Mouse (Mus musculus) gastrocnemius, adult 8-10 months (tissue): ENCODE measurements at regions not wholly inside any gene's neighbourhood (a gene's known extent, or its start where the extent isn't known, plus 50 kb on each side); places are given as distances from the start of the nearest gene placed in this dataset.

Experiments
- DNase-seq, 2 experiments: peaks; one replicate each; pipeline ENCODE4 v3.0.0; 2022; ENCODE audit warnings: low spot score in 2 of 2

DNA sequence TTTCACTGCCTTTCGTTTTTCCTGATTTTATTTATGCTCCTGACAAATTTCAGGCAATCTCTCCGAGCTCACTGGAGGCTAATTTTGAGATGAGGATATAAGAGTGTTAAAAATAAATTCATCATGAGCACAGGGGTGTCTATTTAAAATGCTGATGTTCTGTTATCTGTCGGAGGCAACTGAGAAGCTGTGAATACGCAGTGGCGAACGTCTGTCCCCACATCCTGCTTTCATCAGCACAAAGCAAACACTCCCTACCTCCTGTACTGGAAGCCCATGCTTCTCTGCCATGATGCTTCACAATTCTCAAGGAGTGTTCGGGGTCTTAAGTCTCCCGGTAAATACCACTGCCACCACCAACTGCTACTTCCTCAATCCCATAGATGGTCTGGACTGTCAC is 526.9 kb downstream of the Pdcd6ip start:
- DNase-seq = no peak

- no peak for DNase-seq
Measured at GRCm38 (mm10) chr9:113177918-113178235, 530.2 kb downstream of the Pdcd6ip start.

DNA sequence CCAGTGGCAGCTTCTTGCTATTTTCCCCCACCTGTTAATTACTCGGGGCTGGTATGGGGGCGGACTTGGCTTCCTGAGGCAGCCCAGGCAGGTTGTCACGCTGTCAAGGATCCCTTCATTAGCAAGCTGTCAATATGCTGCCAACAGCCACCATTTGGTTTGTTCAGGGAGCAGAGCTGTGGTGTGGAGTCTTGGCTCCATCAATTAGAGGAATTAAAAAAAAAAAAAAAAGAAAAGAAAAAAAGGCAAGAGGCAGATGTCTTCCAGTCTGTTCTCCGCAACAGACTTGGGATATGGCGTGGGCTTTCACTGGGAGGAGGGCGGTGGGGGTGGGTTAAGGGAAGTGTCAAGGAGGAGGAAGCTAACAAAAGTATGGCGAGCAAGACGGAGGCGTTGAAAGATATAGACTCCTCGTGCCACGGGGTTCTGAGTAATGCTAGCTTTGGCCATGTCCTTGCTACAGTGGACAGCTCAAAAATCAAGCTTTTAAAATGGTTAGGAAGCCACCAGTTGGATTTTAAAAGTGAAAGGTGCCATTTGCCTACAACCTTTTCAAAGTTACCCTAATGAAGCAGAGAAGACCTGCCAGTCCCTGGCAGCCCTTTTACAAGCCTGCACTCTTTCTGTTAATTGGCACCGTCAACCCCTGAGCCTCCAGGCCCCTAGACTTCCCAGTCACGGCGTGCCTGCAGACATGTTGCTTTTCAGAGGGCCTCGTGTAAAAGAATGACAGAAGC is 530.7 kb downstream of the Pdcd6ip start:
- DNase-seq = no peak

GRCm38 (mm10) chr9:113171767-113172405 is 536.2 kb downstream of the Pdcd6ip start:
- no peak for DNase-seq

DNA sequence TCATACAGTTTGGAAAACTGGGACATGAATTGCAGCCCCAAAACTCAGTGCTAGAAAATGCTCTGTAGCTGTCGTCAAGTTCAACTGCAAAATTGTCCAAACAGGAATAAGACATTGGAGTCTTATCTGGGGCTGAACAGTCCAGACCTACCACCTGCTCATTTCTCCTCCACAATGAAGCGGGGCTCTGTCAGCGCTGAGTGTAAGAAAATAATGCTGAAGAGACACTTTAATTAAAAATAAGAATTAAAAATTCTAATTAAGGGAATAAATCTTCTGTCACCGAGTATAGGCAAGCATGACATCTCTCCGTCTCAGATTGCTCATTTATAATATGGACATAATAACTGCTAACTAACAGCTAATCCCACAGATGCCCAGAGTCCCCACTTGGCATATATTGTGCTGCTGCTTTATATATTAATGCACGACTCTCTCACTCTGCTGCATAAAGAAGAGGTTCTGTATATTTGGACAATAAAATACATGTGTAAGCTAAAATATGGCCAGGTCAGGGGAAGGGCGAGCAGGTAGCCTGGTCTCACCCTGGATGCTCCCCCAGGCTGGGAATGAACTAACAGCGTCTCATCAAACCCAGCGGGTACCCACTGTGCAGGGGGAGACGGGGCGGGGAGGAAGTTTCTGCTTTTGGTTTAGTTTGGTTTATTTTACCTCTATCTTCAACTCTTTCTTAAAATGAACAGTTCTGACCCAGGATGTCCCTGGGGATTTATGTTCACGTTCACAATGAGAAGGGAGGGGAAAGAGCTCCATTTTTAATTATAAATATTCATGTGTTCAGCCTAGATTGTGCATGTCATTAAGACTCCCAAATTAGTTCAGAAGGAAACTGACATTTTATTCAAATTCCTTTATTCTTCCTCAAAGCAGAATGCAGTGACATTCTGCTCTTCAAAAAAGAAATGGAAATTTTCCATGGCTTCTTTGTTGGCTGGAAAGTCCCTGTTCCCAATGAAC is 544.9 kb downstream of the Pdcd6ip start:
- no peak for DNase-seq

DNA sequence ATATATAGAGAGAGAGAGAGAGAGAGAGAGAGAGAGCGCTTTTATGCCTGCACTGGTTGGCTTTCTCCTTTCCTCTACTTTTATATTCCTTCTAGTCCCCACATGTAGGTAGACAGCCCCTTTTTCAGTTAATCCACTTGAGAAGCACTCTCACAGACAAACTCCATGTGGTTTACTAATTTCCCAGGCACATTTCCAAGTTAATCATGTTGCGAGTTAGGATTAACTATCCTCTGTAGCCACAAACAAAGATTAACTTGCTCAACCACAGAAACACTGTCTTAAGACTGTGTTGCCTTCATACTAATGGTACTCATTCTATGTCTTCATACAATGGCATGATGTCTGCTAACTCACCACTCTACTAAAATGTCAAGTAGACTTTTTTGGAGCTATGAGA is 548.0 kb downstream of the Pdcd6ip start:
- no peak for DNase-seq

GRCm38 (mm10) chr9:113158080-113158479 is 550.0 kb downstream of the Pdcd6ip start:
- no peak for DNase-seq

- no peak for DNase-seq
Measured at GRCm38 (mm10) chr9:113157474-113158076, 550.5 kb downstream of the Pdcd6ip start.

DNA sequence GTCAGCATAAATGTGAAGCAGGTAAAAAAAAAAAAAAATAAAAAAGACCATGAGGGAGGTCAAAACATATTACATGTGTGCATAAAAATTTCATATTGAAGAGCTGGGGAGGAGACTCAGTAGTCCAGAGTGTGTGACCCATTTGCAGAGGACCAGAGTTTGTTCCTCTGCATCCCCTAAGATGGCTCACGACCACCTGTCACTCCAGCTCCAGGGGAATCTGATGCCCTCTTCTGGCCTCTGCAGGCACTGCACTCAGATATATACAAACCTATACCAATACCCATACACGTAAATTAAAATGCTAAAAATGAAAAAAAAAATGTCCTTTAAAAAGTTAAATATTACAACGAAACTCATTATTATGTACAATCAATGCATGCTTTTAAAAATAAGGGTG is 551.4 kb downstream of the Pdcd6ip start:
- DNase-seq = no peak

DNA sequence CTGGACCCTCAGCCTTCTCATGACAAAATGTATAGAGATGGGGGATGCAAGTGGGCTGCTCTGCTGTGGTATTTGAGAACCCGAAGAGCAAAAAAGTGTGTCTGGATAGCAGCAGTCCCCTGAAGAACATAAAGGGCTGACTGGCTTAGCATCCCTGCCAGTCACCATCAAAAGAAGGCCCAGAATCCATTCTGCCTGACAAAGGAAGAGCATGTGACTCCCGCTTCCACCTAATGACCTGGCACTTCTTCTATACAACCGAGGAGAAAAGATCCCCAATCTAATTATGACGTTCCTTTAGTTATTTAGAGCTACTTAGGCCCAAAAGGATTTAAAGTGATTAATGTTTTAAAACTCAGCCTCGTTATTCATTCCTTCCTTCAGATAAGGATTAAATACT is 559.0 kb downstream of the Pdcd6ip start:
- DNase-seq = no peak

DNA sequence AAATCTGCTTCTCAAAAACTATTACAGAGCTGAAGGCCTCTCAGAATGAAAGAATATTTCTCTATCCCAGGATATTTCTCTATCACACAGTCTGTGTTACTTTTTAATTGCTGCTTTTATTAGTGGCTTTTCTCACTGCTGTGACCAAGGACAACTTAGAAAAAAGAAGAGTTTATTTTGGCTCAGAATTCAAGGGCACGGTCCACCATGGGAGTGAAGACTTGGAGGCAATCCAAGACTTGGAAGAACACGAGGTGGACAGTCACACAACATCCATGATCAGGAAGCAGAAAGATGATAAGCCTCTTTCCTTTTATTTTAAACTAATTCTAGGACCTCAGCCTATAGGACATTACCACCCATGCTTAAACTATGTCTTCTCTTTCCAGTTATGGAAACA is 561.5 kb downstream of the Pdcd6ip start:
- no peak for DNase-seq

DNA sequence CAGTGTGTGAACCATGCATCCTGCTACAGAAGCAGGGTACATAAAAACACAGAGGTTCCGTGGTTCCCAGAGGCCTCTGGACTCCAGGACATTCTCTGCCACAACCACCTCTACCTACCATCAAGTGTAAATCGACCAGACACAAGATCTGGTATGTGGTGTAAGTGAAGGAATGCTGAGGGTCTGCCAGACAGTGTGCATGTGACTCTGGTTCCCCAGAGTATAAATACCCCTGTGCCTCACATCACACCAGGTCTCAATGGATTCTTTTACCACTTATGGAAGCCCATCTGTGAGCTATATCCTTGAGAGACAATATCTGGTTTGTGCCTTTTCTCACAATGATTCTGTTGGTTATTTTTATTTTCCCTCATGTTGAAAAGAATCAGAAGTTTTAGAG is 563.0 kb downstream of the Pdcd6ip start:
- DNase-seq = no peak

- no peak for DNase-seq
Measured at GRCm38 (mm10) chr9:113134611-113135010, 573.4 kb downstream of the Pdcd6ip start.

- no peak for DNase-seq
Measured at GRCm38 (mm10) chr9:113123004-113123692, 584.9 kb downstream of the Pdcd6ip start.

DNA sequence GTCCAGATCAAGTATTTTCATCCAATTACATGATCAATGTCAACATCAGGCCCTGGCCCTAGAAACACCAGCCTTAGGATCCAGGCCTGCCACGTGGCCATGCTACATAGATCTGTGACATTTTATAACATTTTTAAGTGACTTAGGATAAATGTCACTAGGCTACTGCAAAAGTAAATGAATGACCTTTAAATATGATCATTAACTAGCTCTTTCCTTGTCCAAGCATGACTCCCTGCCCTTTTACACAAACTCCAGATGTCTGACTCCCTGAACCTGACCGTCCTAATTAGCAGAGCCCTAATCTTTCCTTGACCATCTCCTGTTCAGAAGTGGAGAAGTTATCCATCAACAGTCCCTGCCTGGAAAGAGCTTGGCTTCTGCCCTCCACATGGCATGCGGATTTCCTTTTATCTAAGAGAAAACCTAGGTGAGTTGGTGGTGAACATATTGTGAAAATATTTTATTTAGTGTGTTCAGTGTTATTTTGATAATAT is 585.8 kb downstream of the Pdcd6ip start:
- no peak for DNase-seq

DNA sequence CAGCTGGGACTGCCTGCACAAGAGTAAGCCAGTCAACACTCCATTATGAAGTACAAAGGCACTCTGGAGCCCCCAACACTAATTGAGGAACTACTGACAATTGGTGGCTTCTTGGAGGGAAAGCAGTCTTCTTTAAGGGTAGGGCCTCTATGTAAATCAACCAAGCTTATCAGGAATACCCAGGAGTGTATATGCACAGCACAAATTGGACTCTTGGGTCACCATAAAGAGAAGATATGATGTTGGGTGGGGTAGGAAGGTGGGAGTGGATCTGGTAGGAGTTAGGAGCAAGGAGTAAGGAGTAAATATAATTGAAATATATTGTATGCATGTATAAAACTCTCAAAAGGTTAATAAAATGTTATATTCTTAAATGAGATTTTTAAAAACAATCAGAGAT is 587.7 kb downstream of the Pdcd6ip start:
- no peak for DNase-seq

- DNase-seq = no peak
Measured at GRCm38 (mm10) chr9:113119721-113120120, 588.3 kb downstream of the Pdcd6ip start.

GRCm38 (mm10) chr9:113115576-113115975 is 592.5 kb downstream of the Pdcd6ip start:
- no peak for DNase-seq

DNA sequence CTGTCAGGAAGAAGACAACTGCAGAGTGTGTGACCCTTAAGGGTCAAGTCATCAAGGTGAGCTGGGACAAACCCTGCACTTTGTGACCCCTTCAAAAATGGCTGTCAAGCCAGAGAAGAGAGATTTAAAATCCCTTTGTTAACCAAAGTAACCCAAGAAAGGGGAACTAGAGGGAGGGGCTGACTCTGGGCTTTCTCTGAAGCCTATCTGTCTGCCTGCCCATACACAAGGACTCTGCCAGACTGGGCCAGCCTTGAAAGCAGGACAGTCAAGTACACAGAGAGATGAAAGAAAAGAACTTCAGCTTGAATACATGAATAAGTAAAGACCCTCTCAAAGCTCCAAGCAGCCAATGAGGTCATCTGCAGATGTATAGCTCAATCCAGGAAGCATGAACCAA is 595.3 kb downstream of the Pdcd6ip start:
- no peak for DNase-seq

DNA sequence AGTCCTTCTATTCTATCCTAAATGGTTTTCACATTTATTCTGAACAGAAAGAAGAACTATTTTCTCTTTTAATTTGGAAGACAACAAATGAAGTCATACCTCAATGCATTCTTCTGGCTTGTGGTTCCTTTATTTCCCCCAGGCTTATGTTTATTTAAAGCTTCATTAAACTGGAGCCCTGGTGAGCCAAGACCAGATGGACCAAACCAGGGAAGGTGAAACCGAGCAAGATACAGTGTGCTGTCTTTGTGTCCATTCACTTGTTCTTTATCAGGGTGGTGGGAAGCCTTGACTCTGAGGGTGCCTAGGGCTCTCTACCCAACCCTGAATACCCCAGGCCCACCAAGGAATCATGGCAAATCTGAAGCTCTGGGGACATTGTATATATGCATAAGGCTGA is 606.3 kb downstream of the Pdcd6ip start:
- DNase-seq = no peak

DNA sequence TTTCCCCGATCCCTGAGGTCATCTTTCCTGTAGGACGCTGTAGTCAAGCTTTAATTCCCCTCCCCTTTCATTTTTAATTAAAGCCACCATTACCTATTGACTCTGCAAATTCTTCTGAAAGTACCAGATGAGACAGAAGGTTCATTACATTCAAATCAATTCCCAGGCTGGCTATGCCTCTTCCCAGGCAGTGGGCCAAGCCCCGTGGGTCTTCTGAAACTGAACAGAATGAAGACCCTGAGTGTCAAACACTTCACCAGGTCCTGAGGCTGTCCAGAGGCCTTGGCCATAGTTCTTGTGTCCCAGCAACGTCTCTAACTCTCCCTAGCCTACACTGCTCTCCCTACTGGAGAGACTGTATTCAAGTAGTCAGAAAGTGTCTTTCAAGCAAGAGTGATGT is 607.4 kb downstream of the Pdcd6ip start:
- DNase-seq = no peak
